Mouse (Mus musculus) limb, embryonic 14.5 days (tissue): ENCODE measurements around the gene Celf2. TPM values are rescaled to one million over a fixed set of nuclear protein-coding genes. Genes with fewer than 3 reads are reported as not detected.

Experiments
- ATAC-seq: fragments of 200-750 bp; cut with Nextera tagmentation; 2 replicates; pipeline ENCODE4 v1.8.0; 2017; ENCODE audit warnings: low read depth, moderate number of reproducible peaks, moderate TSS enrichment; ENCODE audit not compliant: low FRiP score
- DNase-seq: peaks from one replicate; pipeline ENCODE4 v3.0.0-alpha.2; 2015; ENCODE audit warnings: low spot score
- H3K27ac ChIP-seq: fragments of 300-500 bp; sonication (generic); replicated peaks from 2 replicates; pipeline ENCODE4 v1.5.1; 2014; ENCODE audit warnings: low read depth, mild to moderate bottlenecking, low read length, moderate library complexity, mixed read lengths
- H3K27me3 ChIP-seq: fragments of 300-500 bp; sonication (generic); 2 replicates; pipeline ENCODE4 v1.6.1; 2014; ENCODE audit warnings: low read length, mixed read lengths; ENCODE audit not compliant: control insufficient read depth, insufficient read depth
- H3K36me3 ChIP-seq: fragments of 300-500 bp; sonication (generic); 2 replicates; pipeline ENCODE4 v1.6.1; 2014; ENCODE audit warnings: mild to moderate bottlenecking, low read length, moderate library complexity, mixed read lengths; ENCODE audit not compliant: control insufficient read depth, insufficient read depth
- H3K4me1 ChIP-seq: fragments of 300-500 bp; sonication (generic); 2 replicates; pipeline ENCODE4 v1.6.1; 2014; ENCODE audit warnings: antibody characterized with exemption, low read length, mixed read lengths; ENCODE audit not compliant: control insufficient read depth, insufficient read depth
- H3K4me2 ChIP-seq: fragments of 300-500 bp; sonication (generic); replicated peaks from 2 replicates; pipeline ENCODE4 v1.6.1; 2014; ENCODE audit warnings: low read depth, mild to moderate bottlenecking, low read length, moderate library complexity; ENCODE audit not compliant: severe bottlenecking
- H3K4me3 ChIP-seq: fragments of 300-500 bp; sonication (generic); replicated peaks from 2 replicates; pipeline ENCODE4 v1.5.1; 2014; ENCODE audit warnings: low read length
- H3K9ac ChIP-seq: fragments of 300-500 bp; sonication (generic); 2 replicates; pipeline ENCODE4 v1.6.1; 2014; ENCODE audit warnings: mild to moderate bottlenecking, low read depth, low read length, moderate library complexity; ENCODE audit not compliant: severe bottlenecking
- H3K9me3 ChIP-seq: fragments of 300-500 bp; sonication (generic); 2 replicates; pipeline ENCODE4 v1.6.1; 2016; ENCODE audit warnings: low read length; ENCODE audit not compliant: control insufficient read depth
- POLR2A ChIP-seq: fragments of 200-500 bp; IDR thresholded peaks from 2 replicates; pipeline ENCODE4 v1.8.0; 2012; ENCODE audit warnings: inconsistent platforms, mild to moderate bottlenecking, moderate library complexity, borderline replicate concordance; ENCODE audit not compliant: insufficient read depth, insufficient read length; ENCODE audit errors: extremely low read depth
- WGBS: fragments of 180-500 bp; shearing (Covaris S2); extraction: QIAGEN DNeasy Blood & Tissue Kit; methylation state at CpG from one replicate; pipeline ENCODE4 v1.1.7; 2014; 5-methylcytosine and 5-hydroxymethylcytosine counted together
- polyA plus RNA-seq, 2 experiments: library from polyadenylated mRNA; depleted of rRNA in 1 of 2; stranded (reverse) in 1 of 2; unstranded in 1 of 2; fragments of >200 nt; fragmentation: Nextera tagmentation in 1 of 2; extraction: Ambion mirVana in 1 of 2; gene quantifications; 2 replicates each; pipeline versions ENCODE4 v1.2.1 to v1.2.3; 2012 to 2014

Gene Celf2
- polyA plus RNA-seq, 2 experiments = 55.3 to 75.1 TPM

DNA sequence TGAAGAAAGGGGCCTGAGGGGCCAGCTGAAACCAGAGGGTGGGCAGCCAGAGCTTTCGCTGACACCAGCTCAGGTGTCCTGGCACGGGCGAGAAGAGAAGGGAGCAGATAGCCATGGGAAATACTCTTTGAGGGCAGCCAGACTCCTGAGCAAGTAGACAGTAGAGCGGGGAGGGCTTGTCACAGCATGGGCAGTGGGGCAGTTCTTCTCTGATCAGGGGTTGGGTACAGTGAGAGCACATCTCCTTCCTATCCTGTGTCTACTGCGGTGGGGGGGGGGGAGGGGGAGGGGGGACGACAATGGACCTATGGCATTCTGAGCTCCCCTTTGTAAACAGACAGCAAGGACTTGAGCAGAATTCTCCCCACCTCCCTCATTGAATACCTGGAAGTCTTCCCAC lies 968.5 kb downstream of the Celf2 start:
- H3K27me3 ChIP-seq = no peaks in the 10 kb centered on the region
- H3K27ac ChIP-seq = no peak overlapping the region
- no peak overlapping the region for H3K4me3 ChIP-seq
- H3K9me3 ChIP-seq = no peaks in the 10 kb centered on the region
- H3K36me3 ChIP-seq = no peaks in the 10 kb centered on the region
- WGBS = 88% methylated on average over 6 of the region's 6 CpGs
- H3K9ac ChIP-seq = no peak overlapping the region
- H3K4me1 ChIP-seq = no peaks in the 10 kb centered on the region
- TF ChIP-seq POLR2A = no peak
- H3K4me2 ChIP-seq = no peak overlapping the region
- ATAC-seq = no peak
- DNase-seq = no peak

DNA sequence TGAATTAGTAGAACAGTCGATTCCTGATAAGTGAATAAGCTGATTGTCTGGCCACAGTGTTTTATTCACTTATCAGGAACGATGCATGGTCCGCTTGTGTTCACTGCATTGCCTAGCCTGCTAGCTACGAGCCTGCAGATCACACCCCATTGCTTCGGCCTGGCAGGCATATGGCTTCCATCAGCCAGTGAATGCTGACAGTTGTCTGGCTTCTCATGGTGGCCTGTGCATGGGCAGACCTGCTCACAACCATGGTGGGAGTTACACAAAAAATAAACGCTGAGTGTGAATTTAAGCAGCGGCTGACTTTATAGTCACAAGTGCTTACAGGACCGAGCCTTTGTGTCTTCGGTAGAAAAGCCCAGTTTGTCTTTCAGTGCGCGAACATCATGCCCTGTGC lies 969.3 kb downstream of the Celf2 start:
- Histone ChIP-seq H3K36me3 (no peaks in the 10 kb centered on the region), H3K4me3 (no peak overlapping the region), H3K9ac (no peak overlapping the region), H3K9me3 (no peaks in the 10 kb centered on the region), H3K27me3 (no peaks in the 10 kb centered on the region), H3K27ac (no peak overlapping the region), H3K4me1 (no peaks in the 10 kb centered on the region), H3K4me2 (no peak overlapping the region)
- DNase-seq (no peak), ATAC-seq (no peak)
- WGBS = 57% methylated on average over 11 of the region's 11 CpGs
- no peak for TF ChIP-seq POLR2A

GRCm38 (mm10) chr2:6538500-6538899 lies 970.9 kb downstream of the Celf2 start:
- H3K4me3 ChIP-seq = no peak overlapping the region
- no peaks in the 10 kb centered on the region for H3K36me3 ChIP-seq
- H3K27ac ChIP-seq = no peak overlapping the region
- no peak overlapping the region for H3K9ac ChIP-seq
- no peak for TF ChIP-seq POLR2A
- 87% methylated on average over 2 of the region's 2 CpGs for WGBS
- no peak for ATAC-seq
- no peak for DNase-seq
- no peaks in the 10 kb centered on the region for H3K27me3 ChIP-seq
- no peaks in the 10 kb centered on the region for H3K9me3 ChIP-seq
- H3K4me2 ChIP-seq = no peak overlapping the region
- H3K4me1 ChIP-seq = no peaks in the 10 kb centered on the region

- H3K36me3 ChIP-seq = no peaks in the 10 kb centered on the region
- no peak for TF ChIP-seq POLR2A
- ATAC-seq (no peak), DNase-seq (no peak)
- H3K4me3 ChIP-seq = no peak overlapping the region
- no peak overlapping the region for H3K27ac ChIP-seq
- H3K27me3 ChIP-seq = no peaks in the 10 kb centered on the region
- no peak overlapping the region for H3K9ac ChIP-seq
- no peaks in the 10 kb centered on the region for H3K4me1 ChIP-seq
- no peaks in the 10 kb centered on the region for H3K9me3 ChIP-seq
- H3K4me2 ChIP-seq = no peak overlapping the region
Measured at GRCm38 (mm10) chr2:6538031-6538430, 971.3 kb downstream of the Celf2 start.

- 49% methylated on average over 3 of the region's 3 CpGs for WGBS
Measured at GRCm38 (mm10) chr2:6537326-6537725, 972.0 kb downstream of the Celf2 start.

DNA sequence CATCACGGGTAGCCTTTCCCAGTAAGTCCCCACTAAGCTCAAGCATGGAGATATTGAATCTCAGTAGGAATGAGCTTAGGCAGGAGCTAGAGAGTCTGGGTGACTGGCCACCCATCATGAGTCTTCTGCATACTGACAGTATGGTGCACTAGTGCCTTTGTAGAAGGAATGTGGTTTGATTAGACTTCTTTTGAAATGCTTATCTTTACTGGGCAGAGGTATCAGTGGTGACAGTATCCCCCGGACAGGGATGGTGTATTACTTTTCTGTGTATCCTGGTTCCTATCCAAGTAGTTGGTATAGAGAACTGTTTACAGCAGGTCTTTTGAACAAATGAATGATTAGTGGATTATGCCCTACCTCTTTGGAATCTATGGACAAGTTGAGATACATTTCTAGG lies 973.0 kb downstream of the Celf2 start:
- H3K9ac ChIP-seq = no peak overlapping the region
- H3K9me3 ChIP-seq = no peaks in the 10 kb centered on the region
- H3K36me3 ChIP-seq = no peaks in the 10 kb centered on the region
- no peak overlapping the region for H3K4me2 ChIP-seq
- H3K4me1 ChIP-seq = no peaks in the 10 kb centered on the region
- no peak for DNase-seq
- WGBS = 74% methylated on average over 2 of the region's 2 CpGs
- no peak for ATAC-seq
- no peaks in the 10 kb centered on the region for H3K27me3 ChIP-seq
- TF ChIP-seq POLR2A = no peak
- no peak overlapping the region for H3K27ac ChIP-seq
- no peak overlapping the region for H3K4me3 ChIP-seq

More at GRCm38 (mm10) chr2:6537326-6537725, 972.0 kb downstream of the Celf2 start:
- TF ChIP-seq POLR2A = no peak
- Histone ChIP-seq H3K9me3 (no peaks in the 10 kb centered on the region), H3K4me2 (no peak overlapping the region), H3K27me3 (no peaks in the 10 kb centered on the region), H3K4me1 (no peaks in the 10 kb centered on the region), H3K4me3 (no peak overlapping the region), H3K9ac (no peak overlapping the region), H3K27ac (no peak overlapping the region), H3K36me3 (no peaks in the 10 kb centered on the region)
- DNase-seq = no peak
- no peak for ATAC-seq
